Mouse (Mus musculus) heart, embryonic 12.5 days (tissue): ENCODE measurements around the gene Nexmif. TPM values are rescaled to one million over a fixed set of nuclear protein-coding genes. Genes with fewer than 3 reads are reported as not detected.

Experiments
- ATAC-seq: fragments of 200-750 bp; cut with Nextera tagmentation; 2 replicates; pipeline ENCODE4 v1.8.0; 2017; ENCODE audit warnings: moderate TSS enrichment, moderate library complexity; ENCODE audit not compliant: insufficient number of reproducible peaks, low FRiP score
- H3K27ac ChIP-seq: fragments of 300-500 bp; sonication (generic); 2 replicates; pipeline ENCODE4 v1.5.1; 2016; ENCODE audit warnings: mild to moderate bottlenecking, moderate library complexity; ENCODE audit not compliant: poor library complexity, severe bottlenecking
- H3K27me3 ChIP-seq: fragments of 300-500 bp; sonication (generic); replicated peaks from 2 replicates; pipeline ENCODE4 v1.6.1; 2016; ENCODE audit warnings: mild to moderate bottlenecking, moderate library complexity
- H3K36me3 ChIP-seq: fragments of 300-500 bp; sonication (generic); 2 replicates; pipeline ENCODE4 v1.6.1; 2016; ENCODE audit warnings: mild to moderate bottlenecking, moderate library complexity
- H3K4me1 ChIP-seq: fragments of 300-500 bp; sonication (generic); replicated peaks from 2 replicates; pipeline ENCODE4 v1.6.1; 2016; ENCODE audit warnings: mild to moderate bottlenecking
- H3K4me2 ChIP-seq: fragments of 300-500 bp; sonication (generic); 2 replicates; pipeline ENCODE4 v1.6.1; 2016; ENCODE audit warnings: mild to moderate bottlenecking, moderate library complexity
- H3K4me3 ChIP-seq: fragments of 300-500 bp; sonication (generic); 2 replicates; pipeline ENCODE4 v1.5.1; 2016; ENCODE audit warnings: mild to moderate bottlenecking
- H3K9ac ChIP-seq: fragments of 300-500 bp; sonication (generic); 2 replicates; pipeline ENCODE4 v1.6.1; 2016; ENCODE audit warnings: mild to moderate bottlenecking, moderate library complexity
- H3K9me3 ChIP-seq: fragments of 300-500 bp; sonication (generic); replicated peaks from 2 replicates; pipeline ENCODE4 v1.6.1; 2016; ENCODE audit warnings: mild to moderate bottlenecking, moderate library complexity
- WGBS: fragments of 180-500 bp; shearing (Covaris S2); methylation state at CpG from one replicate; pipeline ENCODE4 v1.1.7; 2016; 5-methylcytosine and 5-hydroxymethylcytosine counted together
- microRNA counts: library from miRNA; unstranded; fragments of <30 nt; microRNA quantifications from one replicate; lab custom pipeline; 2017
- microRNA-seq: library from miRNA; unstranded; fragments of <30 nt; microRNA quantifications from one replicate; pipeline ENCODE4, GENCODE M21; 2017
- polyA plus RNA-seq: library from polyadenylated mRNA; unstranded; fragments of >200 nt; fragmentation: Nextera tagmentation; extraction: Ambion mirVana; gene quantifications from 2 replicates; pipeline ENCODE4 v1.2.1, GENCODE M21; 2016

Gene Nexmif
- polyA plus RNA-seq, 1 experiment from 2014 or later, result 1.7 TPM

GRCm38 (mm10) chrX:104054848-104055247 is 146.1 kb downstream of the Nexmif start:
- no peak overlapping the region for H3K4me2 ChIP-seq
- no peaks in the 10 kb centered on the region for H3K4me1 ChIP-seq
- no peak overlapping the region for H3K27ac ChIP-seq
- no peak overlapping the region for H3K4me3 ChIP-seq
- ATAC-seq, result no peak
- H3K27me3 ChIP-seq, result no peaks in the 10 kb centered on the region
- no peak overlapping the region for H3K9ac ChIP-seq
- WGBS, result 57% methylated on average over 2 of the region's 2 CpGs
- H3K36me3 ChIP-seq, result no peaks in the 10 kb centered on the region
- no peaks in the 10 kb centered on the region for H3K9me3 ChIP-seq

GRCm38 (mm10) chrX:104040276-104040675 is 160.7 kb downstream of the Nexmif start:
- ATAC-seq, result no peak
- Histone ChIP-seq H3K9ac (no peak overlapping the region), H3K4me1 (no peaks in the 10 kb centered on the region), H3K36me3 (no peaks in the 10 kb centered on the region), H3K27me3 (peaks cover 15% of the 10 kb centered on the region), H3K4me3 (no peak overlapping the region), H3K4me2 (no peak overlapping the region), H3K27ac (no peak overlapping the region), H3K9me3 (no peaks in the 10 kb centered on the region)

- 70% methylated on average over 5 of the region's 5 CpGs for whole genome bisulfite sequencing
These were observed 167.1 kb downstream of the Nexmif start for GRCm38 (mm10) chrX:104033843-104034242.

GRCm38 (mm10) chrX:104032756-104033155 is 168.2 kb downstream of the Nexmif start:
- no peaks in the 10 kb centered on the region for H3K4me1 ChIP-seq
- peaks cover 3% of the 10 kb centered on the region; the same call in 1 of the 2 replicates for H3K27me3 ChIP-seq
- no peak overlapping the region for H3K4me2 ChIP-seq
- no peak overlapping the region for H3K9ac ChIP-seq
- no peaks in the 10 kb centered on the region for H3K36me3 ChIP-seq
- H3K27ac ChIP-seq, result no peak overlapping the region
- ATAC-seq, result no peak
- no peaks in the 10 kb centered on the region for H3K9me3 ChIP-seq
- 36% methylated on average over 4 of the region's 4 CpGs for WGBS
- H3K4me3 ChIP-seq, result no peak overlapping the region

More at GRCm38 (mm10) chrX:104033843-104034242, 167.1 kb downstream of the Nexmif start:
- no peak for ATAC-seq
- Histone ChIP-seq H3K4me3 (no peak overlapping the region), H3K9me3 (no peaks in the 10 kb centered on the region), H3K9ac (no peak overlapping the region), H3K36me3 (no peaks in the 10 kb centered on the region), H3K27me3 (0 out of 2 replicates have a peak, but pooled peaks cover 3% of the 10 kb centered on the region), H3K27ac (no peak overlapping the region), H3K4me1 (no peaks in the 10 kb centered on the region), H3K4me2 (no peak overlapping the region)

MicroRNAs within 50 kb of the gene (microRNA counts, 519-probe panel; counts per million panel counts)
- 3,241 counts per million, percentile 16 among the panel's probes with 10 or more counts for microRNA mmu-miR-672 (lab: Ali Mortazavi, UCI)

Small RNAs within 50 kb of the gene (microRNA-seq; reads per million reads assigned to microRNA genes)
- gene Gm24993 (not detected), gene Mir672 (93.6 reads per million, percentile 51 among the genes with 10 or more reads in this experiment)

Other genes starting within 250 kb of the Nexmif start
- 35.4 and 35.7 TPM in 2 replicates for gene Rlim, start 219.9 kb downstream of the Nexmif start, polyA plus RNA-seq
- gene Abcb7, start 212.7 kb upstream of the Nexmif start, polyA plus RNA-seq, result 13.2 and 13.6 TPM in 2 replicates